Mouse (Mus musculus): Measurements from ENCODE around the gene Dnajb2. TPM values are rescaled to one million over a fixed set of nuclear protein-coding genes. Genes with fewer than 3 reads are reported as not detected.
"Not testable (repeated sequence)": the region's sequence is repeated elsewhere in the genome, so short reads cannot be mapped to it uniquely, and the experiment has no call there.

Gene Dnajb2
- polyA plus RNA-seq, 1 experiment, result 27.7 TPM

GRCm38 (mm10) chr1:75229158-75229557 lies 7.0 kb upstream of the Dnajb2 start:
- Histone ChIP-seq H3ac (ENCODE audit: control insufficient read depth, insufficient read length, low read depth) (no peak overlapping the region), H3K27me3 (ENCODE audit: control insufficient read depth, insufficient read depth, insufficient read length) (no peaks in the 10 kb centered on the region), H3K4me3 (ENCODE audit: insufficient read depth, poor library complexity, severe bottlenecking) (no peak overlapping the region), H3K79me3 (ENCODE audit: low read depth) (no peaks in the 10 kb centered on the region), H3K36me3 (ENCODE audit: control insufficient read depth, insufficient read depth) (no peaks in the 10 kb centered on the region), H3K79me2 (ENCODE audit: control insufficient read depth, insufficient read depth) (no peaks in the 10 kb centered on the region)
- TF ChIP-seq CEBPB (IDR thresholded peaks at IDR 0.05; ENCODE audit: low read depth) (no peak), MYOD1 (IDR thresholded peaks at IDR 0.05; ENCODE audit: control insufficient read depth, insufficient read length, low read depth) (no peak), USF1 (IDR thresholded peaks at IDR 0.05; ENCODE audit: low read depth) (no peak), CTCF (IDR thresholded peaks at IDR 0.05; ENCODE audit: control insufficient read depth, insufficient read depth, insufficient read length) (no peak), MAX (IDR thresholded peaks at IDR 0.05) (no peak), MYOG (IDR thresholded peaks at IDR 0.05; ENCODE audit: control insufficient read depth, extremely low read depth, insufficient read length) (no peak), FOSL1 (IDR thresholded peaks at IDR 0.05; ENCODE audit: insufficient read depth, low read length, poor library complexity, severe bottlenecking) (no peak)

- TF ChIP-seq CTCF (IDR thresholded peaks at IDR 0.05; ENCODE audit: control insufficient read depth, insufficient read depth, insufficient read length), result no peak
- TF ChIP-seq FOSL1 (IDR thresholded peaks at IDR 0.05; ENCODE audit: insufficient read depth, low read length, poor library complexity, severe bottlenecking), result no peak
- TF ChIP-seq MYOD1 (IDR thresholded peaks at IDR 0.05; ENCODE audit: control insufficient read depth, insufficient read length, low read depth), result no peak
- no peak overlapping the region for H3ac ChIP-seq (ENCODE audit: control insufficient read depth, insufficient read length, low read depth)
- no peak overlapping the region for H3K4me3 ChIP-seq (ENCODE audit: insufficient read depth, poor library complexity, severe bottlenecking)
- no peaks in the 10 kb centered on the region for H3K79me3 ChIP-seq (ENCODE audit: low read depth)
- H3K27me3 ChIP-seq (ENCODE audit: control insufficient read depth, insufficient read depth, insufficient read length), result no peaks in the 10 kb centered on the region
- no peaks in the 10 kb centered on the region for H3K79me2 ChIP-seq (ENCODE audit: control insufficient read depth, insufficient read depth)
- H3K36me3 ChIP-seq (ENCODE audit: control insufficient read depth, insufficient read depth), result no peaks in the 10 kb centered on the region
Measured at GRCm38 (mm10) chr1:75230335-75230994, 5.7 kb upstream of the Dnajb2 start.

- no peak overlapping the region for H3K4me3 ChIP-seq (ENCODE audit: insufficient read depth, poor library complexity, severe bottlenecking)
- no peaks in the 10 kb centered on the region for H3K79me2 ChIP-seq (ENCODE audit: control insufficient read depth, insufficient read depth)
- no peaks in the 10 kb centered on the region for H3K79me3 ChIP-seq (ENCODE audit: low read depth)
- no peaks in the 10 kb centered on the region for H3K27me3 ChIP-seq (ENCODE audit: control insufficient read depth, insufficient read depth, insufficient read length)
- TF ChIP-seq FOSL1 (IDR thresholded peaks at IDR 0.05; ENCODE audit: insufficient read depth, low read length, poor library complexity, severe bottlenecking), result peak; percentile 31
- no peak for TF ChIP-seq MYOG (IDR thresholded peaks at IDR 0.05; ENCODE audit: control insufficient read depth, extremely low read depth, insufficient read length)
- no peaks in the 10 kb centered on the region for H3K36me3 ChIP-seq (ENCODE audit: control insufficient read depth, insufficient read depth)
- peak overlapping the region; percentile 19 for H3ac ChIP-seq (ENCODE audit: control insufficient read depth, insufficient read length, low read depth)
Measured at GRCm38 (mm10) chr1:75231224-75231623, 5.0 kb upstream of the Dnajb2 start.

GRCm38 (mm10) chr1:75231664-75232152 lies 4.5 kb upstream of the Dnajb2 start, which contains the start of gene A630095N17Rik:
TSS of gene A630095N17Rik (minus strand) at chr1:75232102.
- no peaks in the 10 kb centered on the region for H3K79me3 ChIP-seq (ENCODE audit: low read depth)
- H3K27me3 ChIP-seq (ENCODE audit: control insufficient read depth, insufficient read depth, insufficient read length), result no peaks in the 10 kb centered on the region
- H3K36me3 ChIP-seq (ENCODE audit: control insufficient read depth, insufficient read depth), result no peaks in the 10 kb centered on the region
- H3K4me3 ChIP-seq (ENCODE audit: insufficient read depth, poor library complexity, severe bottlenecking), result no peak within 1 kb of the TSS
- H3ac ChIP-seq (ENCODE audit: control insufficient read depth, insufficient read length, low read depth), result peak within 1 kb of the TSS; percentile 19
- H3K79me2 ChIP-seq (ENCODE audit: control insufficient read depth, insufficient read depth), result no peaks in the 10 kb centered on the region
- no peak for TF ChIP-seq MYOG (IDR thresholded peaks at IDR 0.05; ENCODE audit: control insufficient read depth, extremely low read depth, insufficient read length)
- no peak for TF ChIP-seq FOSL1 (IDR thresholded peaks at IDR 0.05; ENCODE audit: insufficient read depth, low read length, poor library complexity, severe bottlenecking)
- TF ChIP-seq MYOD1 (IDR thresholded peaks at IDR 0.05; ENCODE audit: control insufficient read depth, insufficient read length, low read depth), result no peak
- no peak for TF ChIP-seq MAX (IDR thresholded peaks at IDR 0.05)
- TF ChIP-seq CEBPB (IDR thresholded peaks at IDR 0.05; ENCODE audit: low read depth), result no peak
- no peak for TF ChIP-seq USF1 (IDR thresholded peaks at IDR 0.05; ENCODE audit: low read depth)
- TF ChIP-seq CTCF (IDR thresholded peaks at IDR 0.05; ENCODE audit: control insufficient read depth, insufficient read depth, insufficient read length), result no peak

- not testable (repeated sequence) for H3K79me3 ChIP-seq (ENCODE audit: low read depth); H3K4me3 ChIP-seq (ENCODE audit: insufficient read depth, poor library complexity, severe bottlenecking); H3K79me2 ChIP-seq (ENCODE audit: control insufficient read depth, insufficient read depth); H3ac ChIP-seq (ENCODE audit: control insufficient read depth, insufficient read length, low read depth); H3K27me3 ChIP-seq (ENCODE audit: control insufficient read depth, insufficient read depth, insufficient read length); H3K36me3 ChIP-seq (ENCODE audit: control insufficient read depth, insufficient read depth)
Measured at GRCm38 (mm10) chr1:75232489-75232888, 3.7 kb upstream of the Dnajb2 start.

GRCm38 (mm10) chr1:75234606-75235005 lies 1.6 kb upstream of the Dnajb2 start:
- H3K79me3 ChIP-seq (ENCODE audit: low read depth), result no peaks in the 10 kb centered on the region
- H3K79me2 ChIP-seq (ENCODE audit: control insufficient read depth, insufficient read depth), result peaks cover 10% of the 10 kb centered on the region
- H3K4me3 ChIP-seq (ENCODE audit: insufficient read depth, poor library complexity, severe bottlenecking), result no peak overlapping the region
- no peak overlapping the region for H3ac ChIP-seq (ENCODE audit: control insufficient read depth, insufficient read length, low read depth)
- peaks cover 6% of the 10 kb centered on the region for H3K36me3 ChIP-seq (ENCODE audit: control insufficient read depth, insufficient read depth)
- TF ChIP-seq MYOD1 (IDR thresholded peaks at IDR 0.05; ENCODE audit: control insufficient read depth, insufficient read length, low read depth) (no peak), CTCF (IDR thresholded peaks at IDR 0.05; ENCODE audit: control insufficient read depth, insufficient read depth, insufficient read length) (no peak), MYOG (IDR thresholded peaks at IDR 0.05; ENCODE audit: control insufficient read depth, extremely low read depth, insufficient read length) (no peak), USF1 (IDR thresholded peaks at IDR 0.05; ENCODE audit: low read depth) (no peak), MAX (IDR thresholded peaks at IDR 0.05) (no peak), CEBPB (IDR thresholded peaks at IDR 0.05; ENCODE audit: low read depth) (no peak), FOSL1 (IDR thresholded peaks at IDR 0.05; ENCODE audit: insufficient read depth, low read length, poor library complexity, severe bottlenecking) (no peak)
- no peaks in the 10 kb centered on the region for H3K27me3 ChIP-seq (ENCODE audit: control insufficient read depth, insufficient read depth, insufficient read length)
